Mouse (Mus musculus) spleen, adult 2 months (tissue): ENCODE measurements around the gene Parp8. TPM values are rescaled to one million over a fixed set of nuclear protein-coding genes. Genes with fewer than 3 reads are reported as not detected.

Experiments used
- DNase-seq, 2 experiments: peaks; one replicate each; pipeline versions ENCODE4 v3.0.0 to v3.0.0-alpha.2; 2012 to 2021; ENCODE audit warnings: low spot score in 2 of 2, low read depth in 1 of 2
- H3K27ac ChIP-seq: fragments of 200-500 bp; 2 replicates; pipeline ENCODE4 v1.5.1; 2012; ENCODE audit warnings: low read length, inconsistent platforms; ENCODE audit not compliant: insufficient read depth
- H3K27me3 ChIP-seq: fragments of 200-500 bp; 2 replicates; pipeline ENCODE4 v1.6.1; 2012; ENCODE audit warnings: mild to moderate bottlenecking, moderate library complexity, low read length, inconsistent platforms; ENCODE audit not compliant: control insufficient read depth, insufficient read depth
- H3K36me3 ChIP-seq: fragments of 200-500 bp; 2 replicates; pipeline ENCODE4 v1.6.1; 2012; ENCODE audit warnings: mild to moderate bottlenecking, low read length, inconsistent platforms; ENCODE audit not compliant: control insufficient read depth, insufficient read depth
- H3K4me1 ChIP-seq: fragments of 200-500 bp; 2 replicates; pipeline ENCODE4 v1.6.1; 2011; ENCODE audit warnings: inconsistent platforms; ENCODE audit not compliant: control insufficient read depth, insufficient read depth, insufficient read length
- H3K4me3 ChIP-seq: fragments of 200-500 bp; 2 replicates; pipeline ENCODE4 v1.5.1; 2011; ENCODE audit warnings: mild to moderate bottlenecking, inconsistent platforms; ENCODE audit not compliant: insufficient read depth, insufficient read length; ENCODE audit errors: extremely low read depth
- CTCF ChIP-seq: fragments of 200-500 bp; IDR thresholded peaks from 2 replicates; pipeline ENCODE4 v1.5.1; 2011; ENCODE audit warnings: mild to moderate bottlenecking, inconsistent platforms; ENCODE audit not compliant: insufficient read depth, insufficient read length, insufficient replicate concordance; ENCODE audit errors: extremely low read depth
- POLR2A ChIP-seq: fragments of 200-500 bp; IDR thresholded peaks from 2 replicates; pipeline ENCODE4 v1.6.1; 2011; ENCODE audit warnings: low read depth, low read length, inconsistent platforms
- WGBS: fragments of 180-500 bp; shearing (Covaris S2); methylation state at CpG from one replicate; pipeline ENCODE4 v1.1.7; 2018; 5-methylcytosine and 5-hydroxymethylcytosine counted together
- polyA plus RNA-seq: library from polyadenylated mRNA; depleted of rRNA; stranded (reverse); fragments of >200 nt; gene quantifications from 2 replicates; pipeline ENCODE4 v1.2.3, GENCODE M21; 2012; rRNA removed

Gene Parp8
- 10.8 TPM in 2 replicates for polyA plus RNA-seq

DNA sequence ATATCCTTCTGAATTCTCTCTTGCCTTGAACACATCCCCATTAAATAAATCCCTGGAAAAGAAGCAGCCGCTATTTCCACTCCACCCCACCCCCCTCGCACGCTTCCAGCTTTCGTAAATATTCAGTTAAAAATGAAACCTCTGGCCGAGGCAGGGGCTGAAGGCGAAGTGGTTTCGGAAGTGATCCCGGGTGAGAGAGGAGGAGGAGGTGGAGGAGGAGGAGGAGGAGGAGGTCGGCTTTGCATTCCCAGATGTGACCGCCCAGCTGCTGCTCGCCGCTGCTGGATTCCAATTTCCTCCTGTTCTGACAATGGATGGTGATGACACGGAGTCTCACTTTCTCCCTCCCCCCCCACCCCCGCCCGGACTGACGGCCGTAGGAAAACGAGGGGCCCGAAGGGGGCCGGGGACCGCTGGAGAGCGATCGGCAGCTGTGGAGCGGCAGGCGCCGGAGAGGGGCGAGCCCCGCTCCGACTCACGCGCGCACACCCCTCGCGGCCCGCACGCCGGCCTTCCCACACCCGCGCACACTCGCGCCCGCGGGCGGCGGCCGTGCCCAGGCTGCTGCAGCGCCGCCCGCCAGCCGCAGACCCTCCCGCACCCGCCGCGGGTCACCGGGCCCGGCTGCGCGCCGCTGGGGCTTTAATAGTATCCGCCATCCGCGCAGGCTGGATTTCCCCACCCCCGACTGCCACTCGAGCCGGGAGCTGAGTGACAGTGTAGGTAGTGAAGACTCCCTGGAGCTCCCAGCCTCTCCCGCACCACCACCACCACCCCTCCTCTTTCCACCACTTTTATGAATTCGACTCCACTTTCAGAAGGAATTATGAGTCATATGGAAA is at the start of gene Parp8:
Gene Parp8 (minus strand): TSS at position 312 of the 842 bp plus-strand sequence.
- Histone ChIP-seq H3K27me3 (no peaks in the 10 kb centered on the region), H3K36me3 (no peaks in the 10 kb centered on the region), H3K4me3 (peak within 1 kb of the TSS; percentile 69), H3K4me1 (peaks cover 23% of the 10 kb centered on the region), H3K27ac (peak within 1 kb of the TSS; percentile 100)
- peak in 1 of 2 experiments; percentile 49 for DNase-seq
- under 1% methylated on average over 47 of the region's 67 CpGs for WGBS
- TF ChIP-seq CTCF (no peak), POLR2A (no peak)

DNA sequence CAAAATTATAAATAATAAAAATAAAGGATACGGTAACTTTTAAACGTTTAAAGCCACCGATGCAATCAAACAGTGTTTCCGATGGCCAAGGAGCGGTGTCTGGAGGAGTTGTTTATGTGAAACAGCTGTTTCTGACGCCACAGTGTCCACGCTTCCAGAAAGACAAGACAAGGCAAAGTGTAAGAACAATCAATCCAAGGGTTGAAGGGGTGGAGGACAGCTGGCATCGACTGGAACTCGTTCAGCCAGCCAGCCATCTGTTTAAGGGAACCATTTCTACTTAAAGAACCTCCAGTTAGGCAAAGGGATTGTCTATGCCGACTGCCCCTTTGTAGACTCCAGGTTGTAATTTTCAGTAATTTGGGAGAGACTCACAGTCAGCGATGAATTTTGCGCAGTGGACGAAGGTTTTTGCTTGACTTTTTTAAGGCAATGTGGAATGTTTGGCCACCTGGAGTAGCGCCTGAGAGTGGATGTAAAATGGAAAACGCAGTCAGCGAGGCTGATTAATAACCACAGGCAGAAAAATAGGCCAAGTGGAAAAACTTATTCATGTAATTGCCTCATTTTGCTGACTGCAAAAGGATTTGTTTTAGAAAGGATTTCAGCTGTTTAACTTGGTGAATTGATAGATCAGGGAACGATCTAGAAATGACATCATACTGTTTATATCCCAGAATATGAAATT is 37.4 kb upstream of the Parp8 start:
- Histone ChIP-seq H3K4me1 (no peaks in the 10 kb centered on the region), H3K36me3 (no peaks in the 10 kb centered on the region), H3K4me3 (no peak overlapping the region), H3K27ac (no peak overlapping the region), H3K27me3 (no peaks in the 10 kb centered on the region)
- TF ChIP-seq CTCF = no peak
- TF ChIP-seq POLR2A = no peak
- WGBS = 92% methylated on average over 17 of the region's 17 CpGs
- no peak for DNase-seq

DNA sequence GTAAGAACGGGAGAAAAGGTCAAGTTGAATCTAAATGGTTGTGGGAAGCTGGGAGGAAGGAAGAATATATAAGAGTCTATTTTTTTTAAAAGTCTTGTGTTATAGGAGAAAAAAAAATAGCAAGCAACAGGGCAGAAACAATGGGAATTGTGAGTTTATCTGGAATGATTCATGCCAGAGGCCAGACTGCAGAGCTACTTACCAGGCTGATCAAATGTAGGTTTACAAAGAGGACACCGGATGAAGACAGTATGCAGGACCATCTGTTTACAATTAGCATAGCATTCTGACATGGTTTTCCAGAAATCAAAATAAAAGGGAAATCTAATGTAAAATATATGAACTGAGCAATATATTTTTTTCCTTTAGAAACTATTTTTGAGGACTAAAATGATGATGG is 31.1 kb upstream of the Parp8 start:
- DNase-seq = no peak
- Histone ChIP-seq H3K27me3 (no peaks in the 10 kb centered on the region), H3K27ac (no peak overlapping the region), H3K4me1 (peaks cover 3% of the 10 kb centered on the region; the same call in 1 of the 2 replicates), H3K4me3 (no peak overlapping the region), H3K36me3 (no peaks in the 10 kb centered on the region)
- no peak for TF ChIP-seq POLR2A
- no peak for TF ChIP-seq CTCF
- 79% methylated on average over 2 of the region's 2 CpGs for WGBS

DNA sequence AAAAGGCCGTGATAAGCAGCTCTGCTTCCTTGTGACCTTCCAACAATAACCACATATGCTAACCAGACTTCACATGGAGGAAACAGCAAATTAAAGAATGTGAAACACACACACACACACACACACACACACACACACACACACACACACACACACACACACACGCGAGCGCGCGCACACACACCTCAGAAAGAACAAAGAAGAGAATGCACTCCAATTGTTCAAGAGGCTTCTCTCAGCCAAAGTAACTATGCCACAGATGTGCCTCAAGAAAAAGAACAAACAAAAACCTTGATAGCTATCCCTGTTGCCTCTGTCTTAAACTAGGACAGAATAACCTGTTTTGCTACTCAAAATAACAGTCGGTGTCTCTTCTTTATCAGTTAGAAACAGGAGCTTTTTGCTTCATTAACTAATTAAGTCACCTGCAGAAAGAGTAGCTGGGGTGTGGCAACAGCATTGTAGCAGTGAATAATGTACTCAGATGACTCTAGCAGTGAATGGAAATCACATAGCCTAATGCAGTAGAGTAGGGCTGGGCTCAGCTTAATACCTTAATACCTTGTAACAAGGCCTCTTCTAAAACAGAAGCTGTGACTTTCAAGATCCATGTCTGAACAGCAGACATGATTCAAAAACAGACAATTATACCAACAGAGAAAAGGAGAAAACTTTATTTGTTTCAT is 29.6 kb upstream of the Parp8 start:
- WGBS = 78% methylated on average over 7 of the region's 7 CpGs
- no peak for TF ChIP-seq CTCF
- TF ChIP-seq POLR2A = no peak
- H3K36me3 ChIP-seq = no peaks in the 10 kb centered on the region

DNA sequence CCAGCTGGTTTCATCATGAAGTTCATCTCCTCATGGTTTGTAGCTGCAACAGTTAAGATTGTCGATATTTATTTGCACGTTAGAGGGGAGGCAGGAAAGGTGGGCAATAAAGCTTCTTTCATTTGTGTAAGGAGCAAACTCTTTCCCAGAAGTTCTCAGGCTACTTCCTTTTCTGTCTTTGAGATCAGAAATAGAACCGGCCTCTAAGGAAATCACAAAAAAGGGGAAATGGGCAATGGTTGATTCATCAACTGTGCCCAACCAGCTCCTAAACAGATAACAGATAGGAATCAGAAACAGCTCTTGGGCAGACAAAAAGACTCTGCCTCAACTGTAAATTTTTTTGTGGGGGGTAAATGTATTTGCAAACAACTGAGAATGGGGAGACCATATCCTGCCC is 27.4 kb upstream of the Parp8 start:
- TF ChIP-seq POLR2A = no peak
- no peak for TF ChIP-seq CTCF
- no peak overlapping the region for H3K27ac ChIP-seq
- H3K36me3 ChIP-seq = no peaks in the 10 kb centered on the region
- no peak overlapping the region for H3K4me3 ChIP-seq
- 12% methylated on average over 3 of the region's 3 CpGs for WGBS
- H3K27me3 ChIP-seq = no peaks in the 10 kb centered on the region
- no peak for DNase-seq
- peaks cover 7% of the 10 kb centered on the region; the same call in 1 of the 2 replicates for H3K4me1 ChIP-seq

More for the DNA sequence above, 29.6 kb upstream of the Parp8 start:
- Histone ChIP-seq H3K4me1 (peaks cover 3% of the 10 kb centered on the region; the same call in 1 of the 2 replicates), H3K27ac (no peak overlapping the region), H3K4me3 (no peak overlapping the region), H3K27me3 (no peaks in the 10 kb centered on the region)
- DNase-seq = no peak

DNA sequence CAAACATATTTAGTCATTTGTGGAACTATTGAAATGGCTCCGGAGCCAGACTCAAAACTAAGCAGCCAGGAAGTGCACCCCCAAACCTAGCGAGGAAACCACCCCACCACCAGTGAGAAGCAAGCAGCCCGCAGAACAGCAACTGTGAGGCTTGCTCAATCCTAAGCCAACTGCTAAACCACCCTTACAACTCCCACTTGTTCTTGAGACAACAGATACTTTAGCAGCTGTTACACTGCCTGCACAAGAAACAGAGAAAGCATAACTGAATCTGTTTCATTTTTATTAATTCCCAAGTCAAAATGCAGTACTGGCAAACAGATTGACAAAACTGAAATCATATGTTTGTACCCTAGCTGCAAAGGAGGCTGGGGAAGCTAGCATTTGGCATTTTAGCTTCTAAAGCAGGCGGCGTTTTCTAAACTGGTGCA is 23.2 kb upstream of the Parp8 start:
- Histone ChIP-seq H3K4me3 (no peak overlapping the region), H3K27ac (no peak overlapping the region), H3K36me3 (no peaks in the 10 kb centered on the region), H3K27me3 (no peaks in the 10 kb centered on the region), H3K4me1 (peaks cover 7% of the 10 kb centered on the region; the same call in 1 of the 2 replicates)
- no peak for TF ChIP-seq POLR2A
- TF ChIP-seq CTCF = no peak
- DNase-seq = peak in 1 of 2 experiments; percentile 33
- 14% methylated on average over 5 of the region's 5 CpGs for WGBS
